Mouse (Mus musculus): ENCODE data around the gene Rpl10a.

Gene Rpl10a

DNA sequence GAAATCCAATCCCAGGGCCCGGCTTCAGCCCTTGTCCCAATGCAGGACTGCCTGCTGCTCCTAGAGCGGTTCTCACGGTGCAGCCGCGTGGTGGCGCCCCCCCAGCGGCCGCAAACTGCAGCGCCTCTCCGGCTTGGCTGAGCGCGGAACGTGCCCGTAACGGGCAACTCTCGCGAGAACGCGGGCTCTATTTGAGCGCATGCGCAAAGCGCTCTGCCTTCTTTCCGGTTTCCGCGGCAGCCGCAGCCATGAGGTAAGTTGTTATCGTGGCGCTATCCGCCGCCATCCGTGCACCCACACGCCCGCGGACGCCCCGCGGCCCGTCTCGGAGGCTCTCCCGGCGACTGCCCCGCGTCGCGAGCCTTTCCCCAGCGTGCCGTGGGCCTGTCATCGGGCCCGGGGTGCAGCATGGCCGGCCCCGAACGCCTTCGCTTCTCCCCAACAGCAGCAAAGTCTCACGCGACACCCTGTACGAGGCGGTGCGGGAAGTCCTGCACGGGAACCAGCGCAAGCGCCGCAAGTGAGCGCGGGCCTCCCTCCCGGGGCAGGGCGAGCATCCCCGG is at the start of gene Rpl10a:
Gene Rpl10a, plus strand, starts transcription at position 106 of the 563 bp plus-strand sequence.
- peak; percentile 93 for DNase-seq

- peak; percentile 50 for DNase-seq
These were observed 49.0 kb upstream of the Rpl10a start for GRCm38 (mm10) chr17:28279236-28279635.

- peak; percentile 90 for DNase-seq
These were observed 48.4 kb upstream of the Rpl10a start for GRCm38 (mm10) chr17:28279780-28280422.

DNA sequence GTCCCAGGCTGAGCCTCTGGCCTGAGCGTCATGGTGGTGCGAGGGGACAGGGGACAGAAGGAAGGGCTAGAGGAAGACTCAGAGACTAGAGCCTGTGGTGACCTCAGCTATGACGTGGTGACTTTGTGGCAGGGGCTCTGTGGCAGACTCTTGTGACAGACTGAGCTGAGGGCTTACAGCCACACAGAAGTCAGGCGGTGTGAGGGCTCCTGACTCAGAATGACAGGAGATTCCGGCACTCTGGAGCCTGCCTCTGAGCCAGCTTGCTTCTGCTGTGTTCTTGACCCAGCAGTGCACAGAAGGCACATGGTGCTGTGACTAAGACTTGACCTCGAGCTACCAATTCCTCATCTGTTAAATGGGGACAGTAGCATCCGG is 47.9 kb upstream of the Rpl10a start:
- no peak for DNase-seq

GRCm38 (mm10) chr17:28280831-28281377 is 47.4 kb upstream of the Rpl10a start:
- DNase-seq: no peak

GRCm38 (mm10) chr17:28281866-28282441 is 46.3 kb upstream of the Rpl10a start:
- DNase-seq: no peak

- no peak for DNase-seq
These were observed 45.1 kb upstream of the Rpl10a start for GRCm38 (mm10) chr17:28283199-28283598.

DNA sequence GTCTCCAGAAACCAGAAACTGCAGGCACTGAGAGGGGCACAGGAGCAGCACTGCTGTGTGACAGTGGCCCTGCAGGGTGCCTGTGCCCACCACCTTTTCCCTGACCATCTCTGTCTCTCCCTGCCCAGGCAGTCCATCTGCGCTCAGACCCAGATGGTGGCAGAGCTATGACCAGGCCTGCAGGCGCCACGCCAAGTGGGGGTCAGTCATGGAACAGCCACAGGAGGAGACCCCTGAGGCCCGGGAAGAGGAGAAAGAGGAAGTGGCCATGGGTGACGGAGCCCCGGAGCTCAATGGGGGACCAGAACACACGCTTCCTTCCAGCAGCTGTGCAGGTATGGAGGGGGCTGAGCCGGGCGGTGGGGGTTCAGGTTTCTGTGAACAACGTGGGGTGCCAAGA is 42.1 kb upstream of the Rpl10a start:
- DNase-seq: no peak

DNA sequence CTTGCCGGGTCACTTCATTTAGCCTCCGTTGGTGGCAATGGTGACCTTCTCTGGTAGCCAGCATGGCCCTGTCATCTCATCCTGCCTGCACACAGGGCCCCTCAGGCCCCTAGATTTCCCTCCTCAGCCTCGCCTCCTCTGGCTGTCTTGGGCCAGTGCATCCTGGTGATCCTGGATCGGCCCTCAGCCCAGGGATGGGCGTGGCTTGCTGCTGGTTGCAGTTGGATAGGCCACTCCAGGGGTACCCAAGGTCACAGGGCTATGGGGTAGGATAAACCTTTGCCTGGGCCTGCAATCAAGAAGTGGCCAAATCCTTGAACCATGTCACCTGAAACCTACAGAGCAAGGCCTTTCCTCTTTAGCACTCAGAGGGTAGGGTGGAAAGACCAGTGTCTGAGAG is 41.3 kb upstream of the Rpl10a start:
- DNase-seq: peak; percentile 49

GRCm38 (mm10) chr17:28287578-28287977 is 40.7 kb upstream of the Rpl10a start:
- peak; percentile 67 for DNase-seq

GRCm38 (mm10) chr17:28287980-28288379 is 40.3 kb upstream of the Rpl10a start:
- DNase-seq: no peak

- DNase-seq: peak; percentile 90
These were observed 38.0 kb upstream of the Rpl10a start for GRCm38 (mm10) chr17:28290262-28290661.

GRCm38 (mm10) chr17:28290671-28291070 is 37.6 kb upstream of the Rpl10a start:
- no peak for DNase-seq

GRCm38 (mm10) chr17:28291346-28291745 is 36.9 kb upstream of the Rpl10a start:
- DNase-seq: no peak

- DNase-seq: no peak
These were observed 34.6 kb upstream of the Rpl10a start for GRCm38 (mm10) chr17:28293716-28294115.

- DNase-seq: no peak
These were observed 33.6 kb upstream of the Rpl10a start for GRCm38 (mm10) chr17:28294449-28295333.

DNA sequence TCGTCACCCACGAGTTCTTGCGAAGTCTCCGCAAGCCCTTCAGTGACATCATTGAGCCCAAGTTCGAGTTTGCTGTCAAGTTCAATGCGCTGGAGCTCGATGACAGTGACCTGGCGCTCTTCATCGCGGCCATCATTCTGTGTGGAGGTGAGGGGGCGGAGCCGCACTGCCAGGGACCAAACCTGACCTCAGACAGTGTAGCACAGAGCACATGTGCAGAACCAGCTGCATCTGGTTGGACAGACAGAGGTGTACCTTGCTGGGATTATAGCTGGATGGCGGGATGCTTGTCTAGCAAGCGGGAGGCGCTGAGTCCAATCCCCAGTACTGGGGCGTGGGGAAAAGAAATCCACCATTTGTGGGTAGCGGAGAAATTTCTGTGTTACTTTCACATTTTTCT is 29.4 kb upstream of the Rpl10a start:
- DNase-seq: no peak

DNA sequence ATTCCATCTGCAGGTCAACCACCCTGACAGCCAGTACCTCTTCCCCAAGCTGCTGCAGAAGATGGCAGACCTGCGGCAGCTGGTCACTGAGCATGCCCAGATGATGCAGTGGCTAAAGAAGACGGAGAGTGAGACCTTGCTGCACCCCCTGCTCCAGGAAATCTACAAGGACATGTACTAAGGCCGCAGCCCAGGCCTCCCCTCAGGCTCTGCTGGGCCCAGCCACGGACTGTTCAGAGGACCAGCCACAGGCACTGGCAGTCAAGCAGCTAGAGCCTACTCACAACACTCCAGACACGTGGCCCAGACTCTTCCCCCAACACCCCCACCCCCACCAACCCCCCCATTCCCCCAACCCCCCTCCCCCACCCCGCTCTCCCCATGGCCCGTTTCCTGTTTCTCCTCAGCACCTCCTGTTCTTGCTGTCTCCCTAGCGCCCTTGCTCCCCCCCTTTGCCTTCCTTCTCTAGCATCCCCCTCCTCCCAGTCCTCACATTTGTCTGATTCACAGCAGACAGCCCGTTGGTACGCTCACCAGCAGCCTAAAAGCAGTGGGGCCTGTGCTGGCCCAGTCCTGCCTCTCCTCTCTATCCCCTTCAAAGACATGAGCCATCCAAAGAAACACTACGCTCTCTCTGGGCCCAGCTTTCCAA is 28.5 kb upstream of the Rpl10a start:
- no peak for DNase-seq

DNA sequence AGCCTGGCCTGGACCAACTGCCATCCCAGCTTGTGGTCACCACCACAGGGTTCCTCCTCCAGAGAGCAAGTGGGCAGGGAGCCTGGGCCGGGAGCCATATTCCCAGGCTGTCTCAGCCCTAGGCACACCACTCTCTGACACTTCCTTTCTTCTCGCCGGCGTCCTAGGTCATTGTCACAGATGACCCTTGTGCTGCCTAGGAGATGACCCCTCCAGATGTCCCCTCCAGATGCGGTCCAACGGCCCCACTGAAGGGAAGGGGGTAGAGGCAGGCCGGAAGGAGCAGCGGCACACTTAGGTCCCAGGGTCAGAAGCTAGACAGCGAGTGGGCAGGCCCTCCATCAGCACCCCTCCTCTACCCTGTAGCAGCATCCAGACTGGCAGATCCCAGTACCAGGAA is 27.9 kb upstream of the Rpl10a start:
- DNase-seq: no peak

DNA sequence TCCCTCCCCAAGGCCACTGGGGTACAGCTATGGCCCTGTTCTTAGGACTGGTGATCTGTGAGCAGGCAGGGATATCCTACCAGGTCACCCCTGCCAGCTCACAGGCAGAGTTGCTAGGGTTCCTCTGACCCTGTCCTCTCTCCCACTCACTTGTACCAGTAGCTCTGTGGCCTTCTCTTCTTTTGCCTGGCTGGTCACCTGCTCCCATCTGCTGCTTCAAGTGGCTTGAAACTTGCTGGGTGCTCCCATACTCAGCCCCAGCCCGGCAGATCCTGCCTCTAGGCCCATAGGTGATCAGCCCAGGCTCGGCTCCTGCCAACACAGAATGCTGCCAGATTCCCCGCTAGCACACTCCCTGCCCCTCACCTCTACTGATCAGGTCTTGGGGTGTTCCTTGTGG is 27.4 kb upstream of the Rpl10a start:
- DNase-seq: no peak

DNA sequence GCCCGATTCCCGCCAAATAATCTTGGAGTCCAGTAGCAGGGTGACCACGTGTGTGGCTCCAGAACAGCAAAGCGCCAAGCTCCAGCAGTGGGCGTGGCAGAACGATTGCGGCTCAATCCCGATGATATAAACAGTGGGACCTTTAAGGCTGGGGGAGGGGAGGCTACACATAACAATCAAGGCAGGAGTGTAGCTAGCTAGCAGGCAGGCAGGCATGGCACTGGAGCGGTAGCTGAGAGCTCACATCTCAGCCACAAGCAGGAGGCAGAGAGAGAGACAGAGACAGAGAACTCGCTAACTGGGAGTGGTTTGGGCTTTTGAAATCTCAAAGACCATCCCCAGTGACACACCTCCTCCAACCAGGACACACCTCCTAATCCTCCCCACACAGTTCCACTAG is 23.1 kb upstream of the Rpl10a start:
- no peak for DNase-seq

- DNase-seq: peak; percentile 74
These were observed 19.7 kb upstream of the Rpl10a start for GRCm38 (mm10) chr17:28308297-28309195.
